Mouse (Mus musculus) retina, postnatal 7 days (tissue): Measurements from ENCODE around the gene BC005624.
"Not testable (repeated sequence)": the region's sequence is repeated elsewhere in the genome, so short reads cannot be mapped to it uniquely, and the experiment has no call there.

ENCODE experiments used
- DNase-seq: peaks from one replicate; pipeline ENCODE4 v3.0.0-alpha.2; 2012; ENCODE audit warnings: low read depth, low spot score

Gene BC005624

GRCm38 (mm10) chr2:30967352-30968327, 14.4 kb downstream of the BC005624 start, which contains the start of gene Tor1a:
Tor1a (minus strand) TSS chr2:30967933.
- peak; percentile 84 for DNase-seq

DNA sequence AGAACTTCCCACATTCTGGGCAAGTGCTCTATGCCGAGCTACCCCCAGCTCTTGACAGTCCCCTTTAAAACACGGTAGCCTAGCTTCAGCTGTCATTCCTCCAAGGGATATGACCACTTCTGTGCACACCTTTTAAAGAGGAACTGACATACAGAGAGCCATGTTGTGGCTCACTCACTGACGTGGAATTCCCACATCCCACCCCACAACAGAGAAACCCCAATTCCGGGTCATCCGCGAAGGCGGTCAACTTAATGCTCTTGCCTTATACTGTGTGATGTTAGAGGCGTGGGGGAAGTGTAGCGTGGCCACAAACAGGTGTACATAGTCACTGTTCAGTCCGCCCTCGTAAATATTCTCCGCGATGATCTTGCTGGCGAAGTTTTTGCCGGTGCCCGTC, 15.2 kb downstream of the BC005624 start:
- DNase-seq: no peak

GRCm38 (mm10) chr2:30965627-30966026, 16.4 kb downstream of the BC005624 start:
- DNase-seq: no peak

DNA sequence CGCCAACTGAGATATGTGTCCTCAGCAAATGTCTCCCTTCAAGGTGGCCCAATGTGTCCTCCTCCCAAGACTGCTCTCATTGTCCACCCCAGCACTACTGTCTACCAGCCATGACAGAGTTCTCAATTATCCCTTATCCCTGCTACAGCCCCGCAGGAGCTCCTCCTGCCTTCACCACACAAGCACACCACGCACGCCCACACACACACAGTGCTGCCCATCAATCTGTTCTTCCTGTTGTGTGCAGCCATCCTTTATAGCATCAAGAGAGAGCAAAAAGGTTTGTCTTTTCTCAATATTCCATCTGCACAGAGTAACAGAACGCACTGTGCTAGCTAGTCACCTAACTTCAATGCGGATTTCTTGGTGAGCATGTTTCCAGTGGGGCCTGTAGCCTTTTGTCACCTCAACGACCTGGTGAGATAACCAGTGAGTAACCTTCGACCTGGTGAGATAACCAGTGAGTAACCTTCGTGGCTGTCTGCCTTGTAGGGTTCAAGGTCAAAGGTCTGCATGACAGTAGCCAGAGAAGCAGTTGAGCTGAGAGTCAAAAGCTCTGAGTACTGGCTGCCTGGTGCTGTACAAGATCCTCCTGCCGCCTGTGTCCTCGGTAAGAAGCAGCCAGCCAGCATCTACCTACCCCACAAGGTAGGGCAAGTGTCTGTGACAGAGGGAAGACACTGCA, 19.3 kb downstream of the BC005624 start:
- DNase-seq: no peak

DNA sequence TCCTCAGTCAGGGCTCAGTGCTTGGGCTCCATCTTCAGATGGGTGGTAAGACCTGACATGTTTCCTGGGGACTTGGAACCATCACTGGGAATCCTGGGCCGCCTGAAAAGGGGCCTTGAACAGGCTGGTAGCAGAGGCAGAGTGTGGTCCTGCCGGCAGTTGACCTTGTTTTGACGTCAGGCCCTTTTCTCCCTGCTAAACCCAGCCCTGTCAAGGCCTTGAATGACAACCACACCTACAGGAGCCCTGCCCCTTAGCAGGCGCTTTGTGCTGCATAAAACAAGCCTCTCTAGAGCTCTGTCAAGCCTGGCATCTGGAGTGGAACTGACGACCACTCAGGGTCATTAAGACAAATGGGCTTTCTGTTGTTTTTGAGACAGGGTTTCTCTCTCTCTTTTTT, 22.1 kb downstream of the BC005624 start:
- no peak for DNase-seq

GRCm38 (mm10) chr2:30958726-30959125, 23.3 kb downstream of the BC005624 start:
- DNase-seq: no peak

DNA sequence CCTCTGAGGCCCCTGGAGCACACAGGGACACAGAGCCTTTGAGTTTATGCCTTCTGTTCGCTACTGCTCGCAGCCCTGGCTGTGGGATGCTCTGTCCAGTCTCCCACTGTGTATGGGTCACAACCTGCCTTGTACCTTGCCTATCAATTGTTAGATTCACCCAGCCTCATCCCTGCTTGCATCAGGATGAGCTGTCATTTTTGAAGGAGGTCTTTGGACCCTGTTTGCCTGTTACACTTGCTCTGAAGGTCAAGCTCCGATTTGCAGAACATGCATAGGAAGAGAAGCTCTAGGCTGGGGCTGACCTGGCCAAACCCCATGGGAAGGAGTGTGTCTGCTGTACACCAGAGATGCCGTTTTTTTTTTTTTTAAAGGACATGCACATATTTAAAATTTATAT, 24.5 kb downstream of the BC005624 start:
- no peak for DNase-seq

GRCm38 (mm10) chr2:30954797-30955196, 27.2 kb downstream of the BC005624 start:
- no peak for DNase-seq

DNA sequence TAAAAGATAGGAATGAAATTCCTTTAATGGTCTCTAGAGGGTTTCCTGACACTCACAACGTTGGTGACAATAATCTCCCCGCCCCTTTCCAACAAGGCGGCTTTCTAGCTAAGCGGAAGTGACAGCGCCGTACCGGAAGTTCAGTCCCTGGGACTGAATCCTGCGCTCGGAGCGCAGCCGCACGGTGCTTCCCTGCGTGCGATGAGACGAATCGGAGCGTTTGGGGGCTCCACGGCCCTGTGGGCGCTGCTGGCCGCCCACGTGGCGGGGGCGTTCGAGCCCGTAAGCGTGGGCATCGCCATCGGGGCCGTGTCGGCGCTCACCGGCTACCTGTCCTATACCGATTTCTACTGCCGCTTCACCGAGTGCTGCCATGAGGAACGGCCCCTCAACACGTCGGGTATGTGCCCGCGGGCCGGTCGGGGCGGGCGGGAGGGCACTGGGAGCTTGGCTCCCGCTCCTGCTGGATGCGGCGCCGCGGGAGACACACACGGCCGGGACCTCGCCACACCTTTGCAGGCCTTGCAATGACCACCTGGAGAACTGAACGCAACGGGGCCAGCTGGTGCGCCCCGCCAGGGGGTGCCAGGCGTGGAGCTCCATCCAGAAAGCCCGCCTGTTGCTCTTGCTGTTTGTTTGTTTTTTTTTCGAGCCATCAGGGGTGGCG, 29.0 kb downstream of the BC005624 start, which contains the start of gene Tor1b:
Gene Tor1b (plus strand): TSS at position 136 of the 667 bp plus-strand sequence.
- peak; percentile 87 for DNase-seq

DNA sequence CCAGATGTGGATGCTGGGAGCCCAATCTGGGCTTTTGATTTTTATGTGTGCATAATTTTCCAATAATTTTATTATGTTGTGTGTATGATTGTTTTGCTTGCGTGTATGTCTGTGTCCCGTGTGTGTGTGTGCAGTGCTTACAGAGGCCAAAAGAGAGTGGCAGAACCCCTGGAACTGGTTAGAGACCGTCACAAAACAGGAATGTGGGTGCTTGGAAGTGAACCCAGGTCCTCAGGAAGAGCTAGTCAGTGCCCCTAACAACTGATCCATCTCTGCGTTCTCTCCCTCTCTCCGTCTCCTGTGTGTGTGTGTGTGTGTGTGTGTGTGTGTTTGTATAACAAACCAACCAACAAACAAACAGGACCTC, 29.6 kb downstream of the BC005624 start:
- DNase-seq: no peak

DNA sequence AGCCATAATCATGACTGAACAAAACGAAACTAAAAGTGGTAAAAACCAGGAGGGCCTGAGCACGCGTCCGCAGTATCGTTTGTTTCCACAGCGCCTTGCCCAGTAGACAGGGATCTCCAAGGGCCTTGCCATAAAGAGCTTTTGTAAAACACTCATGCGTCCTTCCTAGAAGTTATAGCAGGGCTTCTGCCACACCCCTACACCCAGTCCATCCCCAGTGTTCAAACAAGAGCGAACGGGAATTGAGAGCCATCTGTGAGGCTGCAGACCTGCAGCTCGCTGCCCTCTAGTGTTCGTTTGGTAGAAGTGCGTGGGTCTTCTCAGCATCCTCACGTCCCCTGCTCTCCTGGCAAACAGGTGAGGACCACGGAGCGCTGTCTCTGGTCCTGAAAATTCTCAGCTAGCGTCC, 39.4 kb downstream of the BC005624 start:
- DNase-seq: no peak

- not testable (repeated sequence) for DNase-seq
Measured at GRCm38 (mm10) chr2:30942116-30942515, 39.9 kb downstream of the BC005624 start.

- no peak for DNase-seq
Measured at GRCm38 (mm10) chr2:30941586-30941985, 40.4 kb downstream of the BC005624 start.

- no peak for DNase-seq
Measured at GRCm38 (mm10) chr2:30938574-30938991, 43.4 kb downstream of the BC005624 start.

- DNase-seq: no peak
Measured at GRCm38 (mm10) chr2:30937731-30938130, 44.3 kb downstream of the BC005624 start.

GRCm38 (mm10) chr2:30936808-30937207, 45.2 kb downstream of the BC005624 start:
- no peak for DNase-seq

DNA sequence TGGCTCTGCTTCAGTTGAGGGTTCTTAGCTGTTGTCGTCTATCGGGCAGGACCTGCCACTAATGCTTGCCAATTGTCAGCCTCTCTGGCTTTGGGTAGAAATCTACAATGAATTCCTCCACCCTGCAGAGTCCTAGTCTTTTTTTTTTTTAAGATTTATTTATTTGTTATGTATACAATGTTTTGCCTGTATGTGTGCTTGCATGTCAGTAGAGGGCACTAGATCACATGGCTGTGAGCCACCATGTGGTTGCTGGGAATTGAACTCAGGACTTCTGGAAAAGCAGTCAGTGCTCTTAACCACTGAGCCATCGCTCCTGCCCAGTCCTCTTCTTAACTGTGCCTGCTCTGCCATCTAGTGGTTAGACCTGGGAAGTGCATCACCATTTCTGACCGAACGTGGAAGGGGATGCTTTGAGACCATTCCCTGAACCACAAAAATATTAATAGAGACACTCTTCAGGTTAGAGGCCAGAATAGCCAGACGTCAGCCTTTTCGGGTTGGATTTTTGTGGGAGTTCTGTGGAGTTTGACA, 48.0 kb downstream of the BC005624 start:
- peak; percentile 71 for DNase-seq

DNA sequence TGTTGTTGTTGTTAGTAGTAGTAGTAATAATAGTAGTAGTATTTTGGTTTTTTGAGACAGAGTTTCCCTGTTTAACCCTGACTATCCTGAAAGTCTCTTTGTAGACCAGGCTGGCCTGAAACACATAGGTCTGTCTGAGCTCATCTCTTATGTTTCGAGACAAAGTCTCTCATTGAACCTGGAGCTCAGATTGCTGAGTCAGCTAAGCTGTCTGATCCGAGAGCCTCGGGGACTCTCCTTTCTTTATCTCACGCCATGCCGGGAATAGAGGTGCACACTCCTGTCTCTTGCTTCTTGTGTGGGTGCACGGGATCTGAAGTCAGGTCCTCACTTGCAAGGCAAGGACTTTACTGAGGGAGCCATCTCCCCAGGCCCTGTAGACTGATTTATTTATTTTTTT, 49.0 kb downstream of the BC005624 start:
- no peak for DNase-seq

- no peak for DNase-seq
Measured at GRCm38 (mm10) chr2:30931922-30932321, 50.1 kb downstream of the BC005624 start.

DNA sequence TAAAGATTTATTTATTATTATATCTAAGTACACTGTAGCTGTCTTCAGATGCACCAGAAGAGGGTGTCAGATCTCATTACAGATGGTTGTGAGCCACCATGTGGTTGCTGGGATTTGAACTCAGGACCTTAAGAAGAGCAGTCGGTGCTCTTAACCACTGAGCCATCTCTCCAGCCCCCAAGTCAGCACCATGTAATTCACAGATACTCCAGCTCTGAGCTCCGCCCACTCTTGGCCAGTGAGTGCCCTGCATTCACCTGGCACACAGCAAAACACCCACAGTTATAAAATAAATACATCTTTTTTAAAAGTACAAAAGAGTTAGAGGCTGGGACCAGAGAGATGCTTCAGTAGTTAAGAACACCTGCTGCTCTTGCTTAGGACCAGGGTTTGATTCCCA, 51.2 kb downstream of the BC005624 start:
- DNase-seq: not testable (repeated sequence)

DNA sequence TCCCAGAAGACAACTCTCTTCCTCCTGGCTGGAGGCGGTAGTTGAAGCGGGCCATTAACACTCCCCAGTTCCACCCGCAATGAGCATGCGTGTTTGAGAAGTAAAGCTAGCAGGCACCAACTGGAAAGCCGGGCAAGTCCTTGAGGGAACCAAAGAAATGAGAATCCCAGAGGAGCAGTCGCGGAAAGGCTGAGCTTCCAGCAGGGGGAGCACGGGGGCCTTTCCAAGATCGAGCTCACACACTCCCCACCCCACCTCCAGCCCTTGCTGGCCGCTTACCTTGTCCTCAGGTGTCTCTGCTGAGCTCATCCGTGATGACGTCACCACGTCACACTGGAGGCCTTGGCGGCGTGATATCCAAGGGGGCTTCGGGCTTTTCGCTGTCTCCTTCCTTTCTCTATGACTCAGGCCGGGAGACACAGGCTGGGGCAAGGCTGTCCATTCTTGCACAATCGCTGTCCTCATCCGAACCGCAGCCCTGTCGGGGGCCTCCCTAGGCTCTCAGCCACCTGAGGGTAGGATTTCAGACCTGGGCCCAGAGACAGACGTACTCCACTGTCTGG, 52.4 kb downstream of the BC005624 start, which contains the start of gene Ptges:
Gene Ptges (minus strand): TSS at position 381 of the 563 bp plus-strand sequence.
- DNase-seq: peak; percentile 51
